Mouse (Mus musculus) right cerebral cortex, postnatal 25 days (tissue): ENCODE data around the gene Slc5a11.

Experiments used
- DNase-seq: peaks from one replicate; pipeline ENCODE4 v3.0.0; 2022

Gene Slc5a11

DNA sequence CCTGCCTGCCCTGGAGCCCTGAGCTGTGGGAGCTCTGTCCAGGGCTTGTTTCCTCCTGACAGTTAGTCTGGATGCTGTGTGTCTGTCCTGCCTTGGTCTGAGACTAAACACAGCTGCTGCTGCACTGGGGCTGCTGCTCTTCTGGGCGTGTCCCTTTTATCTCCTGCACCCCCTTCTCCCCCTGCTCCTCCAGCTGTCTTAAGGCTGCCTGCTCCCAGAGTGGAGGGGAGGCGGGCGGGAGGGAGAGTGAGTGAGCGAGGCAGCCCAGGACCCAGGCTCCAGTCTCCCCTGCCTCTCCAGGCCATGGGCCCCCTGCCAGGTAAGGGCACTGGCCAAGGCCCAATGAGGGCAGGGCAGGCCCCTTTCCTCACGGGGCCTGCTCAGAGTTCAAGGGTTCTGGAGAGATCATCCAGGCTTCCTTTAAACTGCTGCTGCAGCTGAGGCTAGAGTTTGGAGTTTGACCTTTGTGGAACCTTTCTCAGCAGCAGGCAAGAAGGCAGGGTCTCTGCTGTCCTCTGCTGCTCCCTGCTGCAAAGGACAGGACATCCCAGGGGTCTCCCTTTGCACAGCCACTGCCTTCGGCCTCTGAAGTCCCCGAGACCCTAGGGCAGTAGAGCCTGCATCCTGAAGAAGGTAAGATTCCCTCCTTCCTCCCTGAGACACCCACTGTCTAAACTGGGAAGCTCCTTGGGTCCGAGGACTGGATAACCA, at the start of gene Slc5a11:
Gene Slc5a11 (plus strand): TSS at position 416 of the 711 bp plus-strand sequence.
- DNase-seq = no peak

- no peak for DNase-seq
Observed at GRCm38 (mm10) chr7:123167436-123167835, 47.1 kb upstream of the Slc5a11 start.

- no peak for DNase-seq
Observed at GRCm38 (mm10) chr7:123169618-123170017, 45.0 kb upstream of the Slc5a11 start.

- no peak for DNase-seq
Observed at GRCm38 (mm10) chr7:123172101-123172500, 42.5 kb upstream of the Slc5a11 start.

- no peak for DNase-seq
Observed at GRCm38 (mm10) chr7:123177215-123177614, 37.4 kb upstream of the Slc5a11 start.

- DNase-seq = no peak
Observed at GRCm38 (mm10) chr7:123181787-123182701, 32.5 kb upstream of the Slc5a11 start.

DNA sequence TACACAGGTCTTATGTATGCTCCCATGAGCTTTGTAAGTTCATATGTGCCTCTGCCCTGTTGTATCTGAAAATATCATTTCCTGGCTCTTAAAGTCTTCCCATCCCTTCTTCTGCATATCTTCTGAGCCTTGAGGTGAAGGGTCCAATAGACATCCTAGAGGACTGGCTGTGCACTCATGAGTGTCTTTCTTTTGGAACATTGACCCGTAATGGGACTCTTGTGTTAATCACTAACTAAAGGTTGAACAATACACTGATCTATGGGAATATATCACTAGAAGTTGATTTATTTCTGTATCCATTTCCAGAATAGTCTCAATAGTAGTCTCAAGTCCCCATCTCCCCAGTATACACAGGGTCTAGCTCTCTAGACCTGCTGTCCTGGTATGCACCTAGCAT, 29.7 kb upstream of the Slc5a11 start:
- no peak for DNase-seq

GRCm38 (mm10) chr7:123186463-123186862, 28.1 kb upstream of the Slc5a11 start:
- no peak for DNase-seq

- DNase-seq = no peak
Observed at GRCm38 (mm10) chr7:123187246-123187645, 27.3 kb upstream of the Slc5a11 start.

- no peak for DNase-seq
Observed at GRCm38 (mm10) chr7:123188462-123188861, 26.1 kb upstream of the Slc5a11 start.

GRCm38 (mm10) chr7:123189762-123190161, 24.8 kb upstream of the Slc5a11 start:
- DNase-seq = no peak

GRCm38 (mm10) chr7:123191731-123192130, 22.8 kb upstream of the Slc5a11 start:
- DNase-seq = no peak

GRCm38 (mm10) chr7:123193201-123193600, 21.4 kb upstream of the Slc5a11 start:
- no peak for DNase-seq

- no peak for DNase-seq
Observed at GRCm38 (mm10) chr7:123194696-123195095, 19.9 kb upstream of the Slc5a11 start.

DNA sequence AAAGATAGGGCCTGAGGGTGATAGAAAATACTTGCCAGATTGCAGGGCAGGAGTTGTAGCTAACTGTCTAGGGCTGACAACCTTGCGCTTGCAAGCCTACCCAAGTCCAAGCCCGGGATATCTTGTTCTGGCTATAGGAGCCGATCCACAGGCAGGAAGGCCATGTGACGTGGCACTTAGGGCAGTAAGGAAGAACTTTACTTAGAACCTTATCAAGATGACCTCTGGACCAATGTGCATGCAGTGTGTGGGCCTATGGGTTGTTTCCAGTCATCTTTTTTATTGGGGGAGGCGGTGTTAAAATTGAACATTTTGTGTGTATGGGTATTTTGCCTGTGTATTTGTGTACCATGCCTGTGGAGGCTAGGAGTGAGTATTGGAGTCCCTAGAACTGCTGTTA, 18.1 kb upstream of the Slc5a11 start:
- DNase-seq = no peak

DNA sequence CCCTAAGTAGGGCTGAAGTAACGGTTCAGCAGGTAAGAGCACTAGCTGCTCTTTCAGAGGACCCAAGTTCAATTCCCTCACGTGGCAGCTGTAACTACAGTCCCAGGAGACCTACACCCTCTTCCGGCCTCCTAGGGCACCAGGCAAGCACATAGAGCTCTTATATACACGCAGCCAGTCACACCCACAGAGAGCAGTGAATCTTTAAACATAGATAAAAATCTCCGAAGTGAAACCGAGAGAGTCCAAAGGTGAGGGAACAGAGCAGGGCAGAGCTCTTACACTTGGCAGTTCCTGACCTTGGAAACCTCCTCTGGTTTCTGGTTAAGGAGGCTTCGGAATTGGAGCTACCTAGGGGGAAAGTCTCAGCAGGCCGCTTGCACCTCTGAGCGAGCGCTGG, 15.9 kb upstream of the Slc5a11 start:
- DNase-seq = no peak

DNA sequence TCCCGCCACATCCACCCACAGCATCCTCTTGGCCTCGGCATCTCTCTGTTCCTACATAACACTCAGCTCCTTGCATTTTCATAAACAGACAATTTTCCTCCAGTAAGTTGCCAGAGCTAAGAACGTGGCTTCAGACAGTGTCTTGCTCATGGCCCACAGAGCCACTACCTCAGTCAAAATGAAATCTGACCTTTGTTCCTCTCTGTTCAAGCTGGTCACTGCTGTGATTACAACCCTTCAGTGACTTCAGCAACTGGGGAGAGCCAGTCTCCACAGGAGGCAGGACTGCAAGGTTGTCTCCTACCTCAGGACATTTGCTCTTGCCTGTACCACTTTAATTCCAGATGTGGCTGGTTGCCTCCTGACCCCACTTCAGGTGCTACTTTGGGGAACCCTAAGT, 15.4 kb upstream of the Slc5a11 start:
- DNase-seq = no peak

DNA sequence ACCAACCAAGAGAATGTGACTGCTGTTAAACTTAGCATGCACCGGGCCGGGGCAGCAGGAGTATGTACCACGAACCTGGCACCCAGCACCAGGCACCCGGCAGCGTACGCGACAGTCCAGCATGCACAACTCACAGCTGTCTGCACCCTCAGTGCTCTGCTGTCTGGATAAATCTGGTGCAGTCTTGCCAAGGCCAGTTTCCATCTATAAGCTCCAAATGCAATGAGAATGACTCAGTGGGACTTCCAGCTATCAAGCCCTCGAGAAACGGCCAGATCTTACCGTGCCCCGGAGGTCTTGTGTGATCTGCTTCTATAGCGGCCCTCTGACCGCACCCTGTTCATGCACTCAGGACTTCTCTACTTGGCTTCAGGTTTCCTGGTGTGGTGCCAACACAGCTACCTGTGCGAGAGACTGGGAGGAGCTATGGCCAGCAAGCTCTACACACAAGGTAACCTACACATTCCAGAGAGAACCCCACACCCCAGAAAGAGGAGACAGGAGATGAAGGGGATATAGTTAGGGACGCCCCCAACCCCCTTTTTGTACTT, 14.8 kb upstream of the Slc5a11 start:
- no peak for DNase-seq

GRCm38 (mm10) chr7:123200722-123201121, 13.9 kb upstream of the Slc5a11 start:
- no peak for DNase-seq

- peak; percentile 55 for DNase-seq
Observed at GRCm38 (mm10) chr7:123205261-123205660, 9.3 kb upstream of the Slc5a11 start.

- no peak for DNase-seq
Observed at GRCm38 (mm10) chr7:123207561-123207960, 7.0 kb upstream of the Slc5a11 start.

GRCm38 (mm10) chr7:123209864-123210263, 4.7 kb upstream of the Slc5a11 start:
- DNase-seq = no peak

GRCm38 (mm10) chr7:123211461-123211860, 3.1 kb upstream of the Slc5a11 start:
- DNase-seq = no peak

- DNase-seq = no peak
Observed at GRCm38 (mm10) chr7:123212316-123212715, 2.3 kb upstream of the Slc5a11 start.
